Mouse (Mus musculus): ENCODE measurements around the gene Gm49630. TPM values are rescaled to one million over a fixed set of nuclear protein-coding genes. Genes with fewer than 3 reads are reported as not detected.
"Not testable (repeated sequence)": the region's sequence is repeated elsewhere in the genome, so short reads cannot be mapped to it uniquely, and the experiment has no call there.

Gm49630 gene
- total RNA-seq, 1 experiment: not detected

DNA sequence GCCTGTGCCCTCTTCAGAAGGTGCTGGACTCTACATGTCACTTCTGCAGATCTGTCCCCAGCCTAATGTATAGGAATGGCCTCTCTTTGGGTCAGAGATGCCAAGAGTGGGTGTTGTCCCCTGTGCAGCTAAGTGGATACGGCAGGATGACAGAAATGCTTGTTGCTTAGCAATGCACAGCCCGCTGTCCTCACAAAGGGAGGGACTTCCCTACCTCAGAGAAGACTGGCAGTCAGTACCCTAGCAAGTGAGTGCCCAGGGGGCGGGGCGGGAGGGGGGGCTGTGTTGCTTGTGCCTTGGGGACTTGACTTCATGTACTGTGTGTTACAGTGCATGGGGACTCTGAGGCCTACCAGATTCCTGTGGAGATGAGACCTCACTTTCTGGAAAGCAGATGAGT lies 12.0 kb downstream of the Gm49630 start:
- in situ Hi-C loops (cut with MboI; ENCODE audit: low sequenced_read_pairs in 2 of 2, unreplicated experiment in 2 of 2); H3K36me3 ChIP-seq (ENCODE audit: control insufficient read depth, insufficient read depth, low read length, poor library complexity, severe bottlenecking); H3K9ac ChIP-seq (ENCODE audit: insufficient read depth, low read depth, low read length, poor library complexity, severe bottlenecking); DNase-seq (ENCODE audit: low read depth, low spot score); H3K4me1 ChIP-seq (ENCODE audit: control insufficient read depth in 2 of 2, insufficient read depth in 2 of 2, low read length in 2 of 2, poor library complexity in 1 of 2); H3K27ac ChIP-seq (ENCODE audit: insufficient read depth, low read depth, low read length, poor library complexity, severe bottlenecking); H3K9me3 ChIP-seq (ENCODE audit: control insufficient read depth, insufficient read depth, low read depth, low read length); H3K4me3 ChIP-seq (ENCODE audit: insufficient read depth in 1 of 2, low read depth in 1 of 2, low read length in 2 of 2, poor library complexity in 1 of 2, severe bottlenecking in 1 of 2): not testable (repeated sequence)

- H3K9ac ChIP-seq (ENCODE audit: insufficient read depth, low read depth, low read length, poor library complexity, severe bottlenecking); H3K9me3 ChIP-seq (ENCODE audit: control insufficient read depth, insufficient read depth, low read depth, low read length); H3K36me3 ChIP-seq (ENCODE audit: control insufficient read depth, insufficient read depth, low read length, poor library complexity, severe bottlenecking); DNase-seq (ENCODE audit: low read depth, low spot score); in situ Hi-C loops (cut with MboI; ENCODE audit: low sequenced_read_pairs in 2 of 2, unreplicated experiment in 2 of 2); H3K4me3 ChIP-seq (ENCODE audit: insufficient read depth in 1 of 2, low read depth in 1 of 2, low read length in 2 of 2, poor library complexity in 1 of 2, severe bottlenecking in 1 of 2); H3K27ac ChIP-seq (ENCODE audit: insufficient read depth, low read depth, low read length, poor library complexity, severe bottlenecking); H3K4me1 ChIP-seq (ENCODE audit: control insufficient read depth in 2 of 2, insufficient read depth in 2 of 2, low read length in 2 of 2, poor library complexity in 1 of 2): not testable (repeated sequence)
These were observed 19.2 kb downstream of the Gm49630 start, which contains the start of gene Ttll2 for GRCm38 (mm10) chr17:7352596-7352995. TSS of gene Ttll2 (minus strand) at chr17:7352696.

GRCm38 (mm10) chr17:7348765-7349164 lies 23.0 kb downstream of the Gm49630 start:
- DNase-seq (ENCODE audit: low read depth, low spot score); H3K4me3 ChIP-seq (ENCODE audit: insufficient read depth in 1 of 2, low read depth in 1 of 2, low read length in 2 of 2, poor library complexity in 1 of 2, severe bottlenecking in 1 of 2); H3K27ac ChIP-seq (ENCODE audit: insufficient read depth, low read depth, low read length, poor library complexity, severe bottlenecking); H3K36me3 ChIP-seq (ENCODE audit: control insufficient read depth, insufficient read depth, low read length, poor library complexity, severe bottlenecking); H3K4me1 ChIP-seq (ENCODE audit: control insufficient read depth in 2 of 2, insufficient read depth in 2 of 2, low read length in 2 of 2, poor library complexity in 1 of 2); H3K9ac ChIP-seq (ENCODE audit: insufficient read depth, low read depth, low read length, poor library complexity, severe bottlenecking); in situ Hi-C loops (cut with MboI; ENCODE audit: low sequenced_read_pairs in 2 of 2, unreplicated experiment in 2 of 2); H3K9me3 ChIP-seq (ENCODE audit: control insufficient read depth, insufficient read depth, low read depth, low read length): not testable (repeated sequence)

DNA sequence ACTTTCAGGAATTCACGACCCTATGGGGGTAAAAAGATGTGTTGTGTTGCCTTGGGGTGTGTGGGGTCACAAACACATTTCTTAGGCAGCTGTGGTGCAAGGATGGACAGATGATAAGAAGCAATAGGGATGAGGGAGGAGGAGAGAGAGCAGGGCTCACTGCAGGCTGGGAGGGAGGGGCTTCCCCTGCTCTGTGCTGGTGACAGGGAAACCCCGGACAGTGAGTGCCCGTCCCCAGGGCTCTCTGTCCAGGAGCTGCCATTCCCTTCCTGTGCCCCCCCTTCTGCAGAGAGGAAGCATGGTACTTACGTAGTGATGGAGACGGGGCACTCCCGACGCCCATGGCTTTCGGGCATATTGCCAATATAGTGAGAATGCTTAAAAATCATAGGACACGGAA lies 34.4 kb downstream of the Gm49630 start:
- in situ Hi-C loops (cut with MboI; ENCODE audit: low sequenced_read_pairs in 2 of 2, unreplicated experiment in 2 of 2): not testable (repeated sequence)

DNA sequence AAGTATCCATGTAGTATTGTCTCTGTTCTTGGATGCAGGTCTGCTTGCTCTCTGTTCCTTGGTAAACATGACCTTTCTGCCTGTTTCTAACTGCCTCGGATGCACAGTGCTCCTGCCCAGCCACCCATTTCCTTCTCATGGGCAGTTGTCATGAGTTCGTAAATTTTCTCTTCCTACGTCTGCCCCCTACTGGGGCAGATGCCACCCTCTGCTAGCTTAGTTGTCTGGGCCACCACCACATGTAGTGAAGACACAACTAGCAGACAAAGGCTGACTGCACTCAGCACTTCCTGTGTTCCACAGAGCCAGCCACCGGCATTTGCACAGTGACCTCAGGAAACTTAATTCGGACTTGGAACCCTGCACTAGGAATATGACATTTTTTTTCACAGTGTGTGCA lies 39.0 kb downstream of the Gm49630 start:
- H3K9me3 ChIP-seq (ENCODE audit: control insufficient read depth, insufficient read depth, low read depth, low read length); H3K27ac ChIP-seq (ENCODE audit: insufficient read depth, low read depth, low read length, poor library complexity, severe bottlenecking); H3K9ac ChIP-seq (ENCODE audit: insufficient read depth, low read depth, low read length, poor library complexity, severe bottlenecking); H3K4me3 ChIP-seq (ENCODE audit: insufficient read depth in 1 of 2, low read depth in 1 of 2, low read length in 2 of 2, poor library complexity in 1 of 2, severe bottlenecking in 1 of 2); H3K36me3 ChIP-seq (ENCODE audit: control insufficient read depth, insufficient read depth, low read length, poor library complexity, severe bottlenecking); H3K4me1 ChIP-seq (ENCODE audit: control insufficient read depth in 2 of 2, insufficient read depth in 2 of 2, low read length in 2 of 2, poor library complexity in 1 of 2); in situ Hi-C loops (cut with MboI; ENCODE audit: low sequenced_read_pairs in 2 of 2, unreplicated experiment in 2 of 2); DNase-seq (ENCODE audit: low read depth, low spot score): not testable (repeated sequence)

More for the DNA sequence above, 34.4 kb downstream of the Gm49630 start:
- H3K4me3 ChIP-seq (ENCODE audit: insufficient read depth in 1 of 2, low read depth in 1 of 2, low read length in 2 of 2, poor library complexity in 1 of 2, severe bottlenecking in 1 of 2); DNase-seq (ENCODE audit: low read depth, low spot score); H3K4me1 ChIP-seq (ENCODE audit: control insufficient read depth in 2 of 2, insufficient read depth in 2 of 2, low read length in 2 of 2, poor library complexity in 1 of 2); H3K27ac ChIP-seq (ENCODE audit: insufficient read depth, low read depth, low read length, poor library complexity, severe bottlenecking); H3K9ac ChIP-seq (ENCODE audit: insufficient read depth, low read depth, low read length, poor library complexity, severe bottlenecking); H3K9me3 ChIP-seq (ENCODE audit: control insufficient read depth, insufficient read depth, low read depth, low read length); H3K36me3 ChIP-seq (ENCODE audit: control insufficient read depth, insufficient read depth, low read length, poor library complexity, severe bottlenecking): not testable (repeated sequence)

DNA sequence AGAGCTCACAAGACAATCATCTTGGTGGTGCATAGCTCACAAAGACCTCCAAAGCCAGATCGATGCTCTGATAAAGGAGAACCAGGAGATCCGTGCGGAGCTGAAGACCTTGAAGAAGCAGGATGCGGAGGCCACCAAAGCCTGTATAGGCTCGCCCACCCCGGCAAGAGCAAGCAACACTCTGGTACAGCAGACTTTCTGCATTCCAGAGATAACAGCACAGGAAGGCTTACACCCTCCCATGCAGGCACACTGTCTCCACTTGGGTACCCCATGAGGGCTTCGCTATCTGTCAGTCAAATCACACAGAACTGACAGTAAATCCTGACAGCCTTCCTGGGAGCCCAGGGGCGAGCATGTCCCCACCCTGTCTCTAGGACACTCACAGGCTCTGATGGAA lies 45.4 kb downstream of the Gm49630 start:
- H3K4me3 ChIP-seq (ENCODE audit: insufficient read depth in 1 of 2, low read depth in 1 of 2, low read length in 2 of 2, poor library complexity in 1 of 2, severe bottlenecking in 1 of 2); in situ Hi-C loops (cut with MboI; ENCODE audit: low sequenced_read_pairs in 2 of 2, unreplicated experiment in 2 of 2); DNase-seq (ENCODE audit: low read depth, low spot score); H3K9me3 ChIP-seq (ENCODE audit: control insufficient read depth, insufficient read depth, low read depth, low read length); H3K4me1 ChIP-seq (ENCODE audit: control insufficient read depth in 2 of 2, insufficient read depth in 2 of 2, low read length in 2 of 2, poor library complexity in 1 of 2); H3K9ac ChIP-seq (ENCODE audit: insufficient read depth, low read depth, low read length, poor library complexity, severe bottlenecking); H3K27ac ChIP-seq (ENCODE audit: insufficient read depth, low read depth, low read length, poor library complexity, severe bottlenecking); H3K36me3 ChIP-seq (ENCODE audit: control insufficient read depth, insufficient read depth, low read length, poor library complexity, severe bottlenecking): not testable (repeated sequence)

DNA sequence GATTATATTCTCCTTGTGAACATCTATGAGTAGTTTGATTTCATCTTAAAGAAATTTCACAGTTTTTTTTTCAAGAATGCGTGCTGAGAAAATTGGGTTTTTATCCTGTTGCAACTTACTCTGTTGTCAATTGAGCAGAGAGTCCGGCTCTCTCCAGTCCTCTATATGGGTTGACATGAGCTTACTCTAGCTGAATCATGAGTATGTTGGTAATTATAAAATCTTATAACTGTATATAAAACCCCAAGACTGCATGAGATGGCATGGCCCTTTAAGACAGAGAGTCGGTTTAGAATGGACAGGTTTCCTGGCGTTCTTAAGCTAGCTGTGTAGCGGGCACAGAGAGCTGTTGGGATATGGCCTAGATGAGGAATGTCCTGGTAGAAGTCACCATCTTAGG lies 47.4 kb downstream of the Gm49630 start, which contains the start of gene Tcp10a:
Gene Tcp10a (plus strand): TSS at position 301 of the 400 bp plus-strand sequence.
- DNase-seq (ENCODE audit: low read depth, low spot score); in situ Hi-C loops (cut with MboI; ENCODE audit: low sequenced_read_pairs in 2 of 2, unreplicated experiment in 2 of 2); H3K27ac ChIP-seq (ENCODE audit: insufficient read depth, low read depth, low read length, poor library complexity, severe bottlenecking); H3K4me3 ChIP-seq (ENCODE audit: insufficient read depth in 1 of 2, low read depth in 1 of 2, low read length in 2 of 2, poor library complexity in 1 of 2, severe bottlenecking in 1 of 2); H3K9me3 ChIP-seq (ENCODE audit: control insufficient read depth, insufficient read depth, low read depth, low read length); H3K36me3 ChIP-seq (ENCODE audit: control insufficient read depth, insufficient read depth, low read length, poor library complexity, severe bottlenecking); H3K9ac ChIP-seq (ENCODE audit: insufficient read depth, low read depth, low read length, poor library complexity, severe bottlenecking); H3K4me1 ChIP-seq (ENCODE audit: control insufficient read depth in 2 of 2, insufficient read depth in 2 of 2, low read length in 2 of 2, poor library complexity in 1 of 2): not testable (repeated sequence)

DNA sequence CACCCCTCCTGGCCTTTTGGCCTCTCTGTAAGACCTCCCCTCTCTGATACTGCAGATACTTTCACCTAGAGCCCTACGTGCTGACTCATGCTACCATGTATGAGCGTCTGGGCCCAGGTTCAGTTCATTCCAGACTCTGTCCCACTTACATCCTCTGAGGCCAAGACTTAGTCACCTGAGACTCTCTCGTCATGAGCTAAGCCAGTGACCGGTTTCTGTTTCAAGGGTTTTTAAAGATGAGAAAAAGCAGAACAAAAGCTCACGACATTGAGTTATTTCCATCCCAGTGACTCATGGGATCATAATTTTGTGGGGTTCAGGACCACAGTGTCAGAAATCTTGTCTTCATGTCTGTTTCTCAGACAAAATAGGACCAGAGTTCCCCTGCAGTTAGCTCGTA lies 52.0 kb downstream of the Gm49630 start:
- H3K27ac ChIP-seq (ENCODE audit: insufficient read depth, low read depth, low read length, poor library complexity, severe bottlenecking); DNase-seq (ENCODE audit: low read depth, low spot score); in situ Hi-C loops (cut with MboI; ENCODE audit: low sequenced_read_pairs in 2 of 2, unreplicated experiment in 2 of 2); H3K36me3 ChIP-seq (ENCODE audit: control insufficient read depth, insufficient read depth, low read length, poor library complexity, severe bottlenecking); H3K9ac ChIP-seq (ENCODE audit: insufficient read depth, low read depth, low read length, poor library complexity, severe bottlenecking); H3K4me3 ChIP-seq (ENCODE audit: insufficient read depth in 1 of 2, low read depth in 1 of 2, low read length in 2 of 2, poor library complexity in 1 of 2, severe bottlenecking in 1 of 2); H3K4me1 ChIP-seq (ENCODE audit: control insufficient read depth in 2 of 2, insufficient read depth in 2 of 2, low read length in 2 of 2, poor library complexity in 1 of 2); H3K9me3 ChIP-seq (ENCODE audit: control insufficient read depth, insufficient read depth, low read depth, low read length): not testable (repeated sequence)
